Mouse (Mus musculus) MEL (cell line): ENCODE data around the gene Ccnh. TPM values are rescaled to one million over a fixed set of nuclear protein-coding genes. Genes with fewer than 3 reads are reported as not detected.
A peak's percentile ranks its signal among the peaks of the same experiment; 100 is the strongest.

Experiments
- DNase-seq: peaks from one replicate; pipeline ENCODE4 v3.0.0; 2011; ENCODE audit warnings: low read depth, low spot score
- H3K27ac ChIP-seq: 2 replicates; pipeline ENCODE4 v1.5.1; 2012; ENCODE audit warnings: low read depth, mild to moderate bottlenecking, control low read depth, low read length, moderate library complexity; ENCODE audit not compliant: control insufficient read depth
- H3K27me3 ChIP-seq, 2 experiments: fragments of 150-350 bp in 1 of 2; sonication (generic) in 1 of 2; 2 replicates each; pipeline ENCODE4 v1.6.1; 2012; ENCODE audit warnings: low read length in 2 of 2, mild to moderate bottlenecking in 2 of 2, improper control_type of control experiment in 1 of 2, moderate library complexity in 1 of 2; ENCODE audit not compliant: insufficient read depth in 2 of 2, control insufficient read depth in 1 of 2
- H3K36me3 ChIP-seq, 2 experiments: 2 replicates each; pipeline ENCODE4 v1.6.1; 2012 to 2014; ENCODE audit warnings: low read length in 2 of 2, improper control_type of control experiment in 1 of 2, inconsistent platforms in 1 of 2, mild to moderate bottlenecking in 1 of 2; ENCODE audit not compliant: insufficient read depth in 2 of 2, control insufficient read depth in 1 of 2
- H3K4me1 ChIP-seq, 2 experiments: fragments of 150-350 bp in 1 of 2; sonication (generic) in 1 of 2; 2 replicates each; pipeline ENCODE4 v1.6.1; 2012; ENCODE audit warnings: low read length in 2 of 2, improper control_type of control experiment in 1 of 2, mild to moderate bottlenecking in 1 of 2; ENCODE audit not compliant: insufficient read depth in 2 of 2, control insufficient read depth in 1 of 2
- H3K4me3 ChIP-seq, 2 experiments: fragments of 150-350 bp in 1 of 2; sonication (generic) in 1 of 2; 2 replicates each; pipeline ENCODE4 v1.5.1; 2012; ENCODE audit warnings: low read depth in 2 of 2, low read length in 2 of 2, mild to moderate bottlenecking in 2 of 2, moderate library complexity in 2 of 2, control low read depth in 1 of 2, improper control_type of control experiment in 1 of 2; ENCODE audit not compliant: control insufficient read depth in 1 of 2, insufficient read depth in 1 of 2
- H3K79me2 ChIP-seq: 2 replicates; pipeline ENCODE4 v1.6.1; 2012; ENCODE audit warnings: mild to moderate bottlenecking, low read length, moderate library complexity; ENCODE audit not compliant: control insufficient read depth, poor library complexity, insufficient read depth
- H3K9ac ChIP-seq: 2 replicates; pipeline ENCODE4 v1.6.1; 2012; ENCODE audit warnings: low read depth, mild to moderate bottlenecking, control low read depth, low read length, moderate library complexity; ENCODE audit not compliant: control insufficient read depth, poor library complexity, severe bottlenecking
- H3K9me3 ChIP-seq: fragments of 150-350 bp; sonication (generic); replicated peaks from 2 replicates; pipeline ENCODE4 v1.6.1; 2012; ENCODE audit warnings: mild to moderate bottlenecking, low read length, improper control_type of control experiment, moderate library complexity; ENCODE audit not compliant: insufficient read depth
- BHLHE40 ChIP-seq: IDR thresholded peaks from 2 replicates; pipeline ENCODE4 v1.6.1; 2012; ENCODE audit warnings: low read depth, mild to moderate bottlenecking, inconsistent platforms, low read length, improper control_type of control experiment, borderline replicate concordance
- CHD1 ChIP-seq: IDR thresholded peaks from 2 replicates; pipeline ENCODE4 v1.6.1; 2012; ENCODE audit warnings: low read depth, mild to moderate bottlenecking, inconsistent platforms, low read length, improper control_type of control experiment
- CHD2 ChIP-seq: IDR thresholded peaks from 2 replicates; pipeline ENCODE4 v1.6.1; 2011; ENCODE audit warnings: low read length, improper control_type of control experiment
- CTCF ChIP-seq, 3 experiments: IDR thresholded peaks in 2 of 3; conservative IDR thresholded peaks in 1 of 3; 2 replicates each; pipeline ENCODE4 v1.5.1; 2011 to 2012; ENCODE audit warnings: low read length in 3 of 3, low read depth in 2 of 3, mild to moderate bottlenecking in 2 of 3, improper control_type of control experiment in 1 of 3, inconsistent platforms in 1 of 3, mixed read lengths in 1 of 3, moderate library complexity in 1 of 3; ENCODE audit not compliant: control insufficient read depth in 1 of 3, insufficient read depth in 1 of 3, poor library complexity in 1 of 3, severe bottlenecking in 1 of 3
- E2F4 ChIP-seq: IDR thresholded peaks from 2 replicates; pipeline ENCODE4 v1.6.1; 2011; ENCODE audit warnings: low read depth, low read length, improper control_type of control experiment, borderline replicate concordance
- ELF1 ChIP-seq: IDR thresholded peaks from 2 replicates; pipeline ENCODE4 v1.6.1; 2014; ENCODE audit warnings: low read depth, mild to moderate bottlenecking, inconsistent platforms, low read length, improper control_type of control experiment, moderate library complexity
- ETS1 ChIP-seq: IDR thresholded peaks from 2 replicates; pipeline ENCODE4 v1.6.1; 2012; ENCODE audit warnings: low read depth, mild to moderate bottlenecking, inconsistent platforms, low read length, improper control_type of control experiment, moderate library complexity
- GATA1 ChIP-seq: IDR thresholded peaks from 2 replicates; pipeline ENCODE4 v1.6.1; 2011; ENCODE audit warnings: low read depth, low read length, improper control_type of control experiment
- HCFC1 ChIP-seq: IDR thresholded peaks from 2 replicates; pipeline ENCODE4 v1.6.1; 2012; ENCODE audit warnings: low read depth, mild to moderate bottlenecking, inconsistent platforms, low read length, improper control_type of control experiment, moderate library complexity
- JUND ChIP-seq: IDR thresholded peaks from 2 replicates; pipeline ENCODE4 v1.6.1; 2011; ENCODE audit warnings: low read depth, mild to moderate bottlenecking, improper control_type of control experiment, low read length
- MAX ChIP-seq: IDR thresholded peaks from 2 replicates; pipeline ENCODE4 v1.6.1; 2011; ENCODE audit warnings: low read length, improper control_type of control experiment
- MEF2A ChIP-seq: IDR thresholded peaks from 2 replicates; pipeline ENCODE4 v1.6.1; 2014; ENCODE audit warnings: low read depth, mild to moderate bottlenecking, inconsistent platforms, low read length, improper control_type of control experiment; ENCODE audit not compliant: poor library complexity, insufficient replicate concordance, severe bottlenecking; ENCODE audit errors: extremely low read depth
- MXI1 ChIP-seq: IDR thresholded peaks from 2 replicates; pipeline ENCODE4 v1.6.1; 2011; ENCODE audit warnings: mild to moderate bottlenecking, low read depth, low read length, improper control_type of control experiment
- MYC ChIP-seq: IDR thresholded peaks from 2 replicates; pipeline ENCODE4 v1.6.1; 2011; ENCODE audit warnings: low read depth, mild to moderate bottlenecking, low read length, improper control_type of control experiment, moderate library complexity
- NRF1 ChIP-seq: IDR thresholded peaks from 2 replicates; pipeline ENCODE4 v1.6.1; 2014; ENCODE audit warnings: low read depth, mild to moderate bottlenecking, inconsistent platforms, low read length, improper control_type of control experiment, moderate library complexity; ENCODE audit not compliant: poor library complexity, insufficient read depth, severe bottlenecking
- POLR2A ChIP-seq, 2 experiments: IDR thresholded peaks; 2 replicates each; pipeline ENCODE4 v1.6.1; 2011 to 2012; ENCODE audit warnings: low read length in 2 of 2, mild to moderate bottlenecking in 2 of 2, control low read depth in 1 of 2, improper control_type of control experiment in 1 of 2, low read depth in 1 of 2, moderate library complexity in 1 of 2; ENCODE audit not compliant: control insufficient read depth in 1 of 2, insufficient read depth in 1 of 2, poor library complexity in 1 of 2
- POLR2AphosphoS2 ChIP-seq: IDR thresholded peaks from 2 replicates; pipeline ENCODE4 v1.6.1; 2011; ENCODE audit warnings: low read length, improper control_type of control experiment
- RAD21 ChIP-seq: IDR thresholded peaks from 2 replicates; pipeline ENCODE4 v1.6.1; 2011; ENCODE audit warnings: mild to moderate bottlenecking, low read depth, low read length, improper control_type of control experiment
- SMC3 ChIP-seq: IDR thresholded peaks from 2 replicates; pipeline ENCODE4 v1.6.1; 2011; ENCODE audit warnings: low read depth, low read length, improper control_type of control experiment
- UBTF ChIP-seq: IDR thresholded peaks from 2 replicates; pipeline ENCODE4 v1.6.1; 2012; ENCODE audit warnings: low read depth, mild to moderate bottlenecking, inconsistent platforms, low read length, improper control_type of control experiment, moderate library complexity, borderline replicate concordance; ENCODE audit not compliant: insufficient read depth
- USF1 ChIP-seq: IDR thresholded peaks from 2 replicates; pipeline ENCODE4 v1.6.1; 2014; ENCODE audit warnings: low read depth, mild to moderate bottlenecking, inconsistent platforms, low read length, improper control_type of control experiment, moderate library complexity
- ZC3H11A ChIP-seq: IDR thresholded peaks from 2 replicates; pipeline ENCODE4 v1.6.1; 2012; ENCODE audit warnings: low read depth, mild to moderate bottlenecking, inconsistent platforms, low read length, improper control_type of control experiment
- ZNF384 ChIP-seq: IDR thresholded peaks from 2 replicates; pipeline ENCODE4 v1.6.1; 2012; ENCODE audit warnings: low read depth, mild to moderate bottlenecking, inconsistent platforms, low read length, improper control_type of control experiment
- polyA plus RNA-seq, 2 experiments: library from polyadenylated mRNA; stranded (reverse) in 1 of 2; unstranded in 1 of 2; fragments of >175 nt in 1 of 2; fragments of >200 nt in 1 of 2; gene quantifications; 2 replicates each; pipeline versions ENCODE4 v1.2.1 to v1.2.4; 2012; ENCODE audit warnings: low replicate concordance in 2 of 2, low read depth in 1 of 2; ENCODE audit not compliant: insufficient read length in 2 of 2, insufficient read depth in 1 of 2, missing spikeins in 1 of 2
- total RNA-seq: library from RNA; depleted of rRNA; stranded (reverse); fragments of 300-350 nt; gene quantifications from 2 replicates; pipeline ENCODE4 v1.2.3, GENCODE M21; 2012

The Ccnh gene
- total and polyA plus RNA-seq, 3 experiments = 77.3 to 101 TPM; not detected in 1

DNA sequence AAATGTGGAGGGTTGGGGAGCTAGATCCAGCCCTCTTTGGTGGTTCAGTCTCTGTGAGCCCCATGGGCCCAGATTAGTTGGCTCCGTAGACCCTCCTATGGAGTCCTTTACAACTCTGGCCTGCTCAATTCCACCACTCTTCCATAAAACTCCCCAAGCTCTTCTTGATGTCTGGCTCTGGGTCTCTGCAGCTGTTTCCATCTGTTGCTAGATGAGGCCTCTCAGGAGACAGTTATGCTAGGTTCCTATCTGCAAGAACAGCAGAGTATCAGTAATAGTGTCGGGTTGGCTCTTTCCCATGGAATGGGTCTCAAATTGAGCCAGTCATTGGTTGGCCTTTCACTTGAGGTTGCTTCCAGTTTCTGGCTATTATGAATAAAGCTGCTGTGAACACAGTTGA, 2.0 kb downstream of the Ccnh start:
- Histone ChIP-seq H3K4me3 (no peak overlapping the region), H3K9ac (no peak overlapping the region), H3K9me3 (no peaks in the 10 kb centered on the region), H3K4me1 (peaks cover 3 to 10% of the 10 kb centered on the region in 2 experiments; a peak in 2 of 4 replicates), H3K79me2 (peaks cover 16% of the 10 kb centered on the region), H3K36me3 (peaks cover 10 to 17% of the 10 kb centered on the region in 2 experiments), H3K27me3 (no peaks in the 10 kb centered on the region)
- DNase-seq = no peak
- TF ChIP-seq CHD2 (no peak), ETS1 (no peak), ELF1 (no peak), NRF1 (no peak), POLR2AphosphoS2 (no peak), JUND (no peak), SMC3 (no peak), CHD1 (no peak), BHLHE40 (no peak), CTCF (IDR thresholded peaks at IDR 0.05 in 2 of 3, conservative IDR thresholded peaks at IDR 0.05 in 1 of 3; ENCODE audit: control insufficient read depth in 1 of 3, insufficient read depth in 1 of 3, low read depth in 2 of 3, low read length in 3 of 3, poor library complexity in 1 of 3, severe bottlenecking in 1 of 3) (no peak)
- TF ChIP-seq, all 39 proteins: peak for 0
- no peak overlapping the region for H3K27ac ChIP-seq

DNA sequence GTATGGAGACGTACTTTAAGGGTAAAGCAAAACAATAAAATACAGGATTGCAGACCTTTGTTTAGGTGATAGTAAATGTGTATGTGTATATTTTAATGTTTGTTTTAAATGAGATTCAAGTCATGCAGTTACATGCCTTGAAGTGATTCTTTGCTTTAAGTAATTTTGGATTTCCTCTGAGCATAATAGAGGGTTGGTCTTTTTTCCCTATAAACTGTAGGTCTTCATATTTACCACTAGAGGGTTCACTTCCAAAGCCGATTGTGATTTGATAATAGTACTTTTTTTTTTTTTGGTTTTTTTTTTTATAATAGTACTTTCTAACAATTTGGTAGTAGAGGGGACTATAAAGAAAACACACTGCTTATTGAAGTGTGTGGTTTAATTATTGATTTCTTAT, 18.3 kb downstream of the Ccnh start:
- H3K27me3 ChIP-seq = no peaks in the 10 kb centered on the region
- no peak overlapping the region for H3K27ac ChIP-seq
- H3K9ac ChIP-seq = no peak overlapping the region
- no peaks in the 10 kb centered on the region for H3K9me3 ChIP-seq
- H3K79me2 ChIP-seq = no peaks in the 10 kb centered on the region
- H3K4me3 ChIP-seq = no peak overlapping the region
- H3K36me3 ChIP-seq = peaks cover 0 to 34% of the 10 kb centered on the region in 2 experiments; a peak in 2 of 4 replicates
- no peaks in the 10 kb centered on the region for H3K4me1 ChIP-seq
- peak; percentile 43 for DNase-seq
- TF ChIP-seq ZC3H11A (peak; percentile 39; the same call in 1 of the 2 replicates), UBTF (no peak), ZNF384 (peak; percentile 97), MYC (no peak), MAX (no peak), POLR2A (IDR thresholded peaks at IDR 0.05; ENCODE audit: control insufficient read depth in 1 of 2, insufficient read depth in 1 of 2, low read depth in 1 of 2, low read length in 2 of 2, poor library complexity in 1 of 2) (no peak), NRF1 (no peak), HCFC1 (no peak), ETS1 (no peak), SMC3 (peak; percentile 56), USF1 (no peak), E2F4 (no peak), MEF2A (no peak), JUND (no peak), MXI1 (no peak), RAD21 (peak; percentile 56), GATA1 (no peak), CTCF (IDR thresholded peaks at IDR 0.05 in 2 of 3, conservative IDR thresholded peaks at IDR 0.05 in 1 of 3; ENCODE audit: control insufficient read depth in 1 of 3, insufficient read depth in 1 of 3, low read depth in 2 of 3, low read length in 3 of 3, poor library complexity in 1 of 3, severe bottlenecking in 1 of 3) (peak in 1 of 3 experiments; percentile 54; a peak in 3 of 6 replicates)
- TF ChIP-seq, all 39 proteins: peak for 5
